Mouse (Mus musculus) cerebellum, adult 18-20 months (tissue): Measurements from ENCODE around the gene Dpm1.

Experiments
- DNase-seq, 2 experiments: peaks; one replicate each; pipeline ENCODE4 v3.0.0; 2021

The Dpm1 gene

GRCm38 (mm10) chr2:168161514-168161971 lies 68.8 kb downstream of the Dpm1 start:
- DNase-seq: no peak

GRCm38 (mm10) chr2:168160370-168160930 lies 69.9 kb downstream of the Dpm1 start:
- DNase-seq: no peak
